Mouse (Mus musculus): Measurements from ENCODE around the gene Aff3. TPM values are rescaled to one million over a fixed set of nuclear protein-coding genes. Genes with fewer than 3 reads are reported as not detected.

Aff3 gene
- polyA plus RNA-seq, 1 experiment from 2014 or later = 6.9 TPM

DNA sequence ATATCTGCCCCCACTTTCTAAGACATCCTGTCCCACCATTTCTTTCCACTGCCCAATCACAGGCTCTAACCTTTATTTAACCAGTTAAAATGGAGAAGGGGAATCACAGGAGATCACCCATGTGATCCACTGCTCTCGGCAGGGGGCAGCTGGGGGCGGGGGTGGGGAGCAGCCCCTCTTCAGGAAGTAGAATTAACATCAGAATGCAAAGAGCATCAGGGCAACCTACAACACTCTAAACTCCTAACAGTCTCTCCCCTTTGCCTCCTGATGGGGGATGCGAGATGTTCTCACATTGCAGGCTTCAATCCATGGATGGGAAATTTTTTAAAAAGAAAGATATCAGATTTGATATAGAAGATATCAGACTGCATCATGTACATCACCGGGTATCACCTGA lies 42.9 kb downstream of the Aff3 start:
- Histone ChIP-seq H3K27ac (no peak overlapping the region), H3K4me1 (peaks cover 21% of the 10 kb centered on the region), H3K9me3 (no peaks in the 10 kb centered on the region), H3K27me3 (ENCODE audit: insufficient read depth, poor library complexity, severe bottlenecking) (peaks cover 8% of the 10 kb centered on the region; the same call in 1 of the 2 replicates), H3K4me3 (no peak overlapping the region), H3K36me3 (peaks cover 6% of the 10 kb centered on the region; the same call in 1 of the 2 replicates)
- WGBS = 41% methylated on average over 4 of the region's 4 CpGs
- no peak for DNase-seq (ENCODE audit: low spot score)

DNA sequence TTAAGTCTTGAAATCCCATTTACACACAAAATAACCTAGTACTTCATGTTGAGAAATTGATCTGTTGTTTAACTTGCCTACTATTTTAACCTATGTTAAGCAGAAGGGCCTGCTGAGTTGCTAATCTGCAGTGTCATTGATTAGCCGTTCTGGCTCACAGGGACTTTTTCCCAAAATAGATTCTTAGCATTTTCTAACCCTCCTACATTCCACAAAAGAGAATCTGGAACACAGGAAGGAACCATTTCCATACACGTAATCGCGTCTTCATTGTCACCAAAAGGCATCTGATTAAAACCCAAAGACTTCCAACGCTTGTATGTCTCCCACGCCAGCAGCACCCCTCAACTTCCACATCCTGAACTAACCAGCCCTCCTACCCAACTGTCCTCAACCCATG lies 44.4 kb downstream of the Aff3 start:
- no peaks in the 10 kb centered on the region for H3K27me3 ChIP-seq (ENCODE audit: insufficient read depth, poor library complexity, severe bottlenecking)
- no peak overlapping the region for H3K27ac ChIP-seq
- no peak overlapping the region for H3K4me3 ChIP-seq
- peaks cover 6% of the 10 kb centered on the region; the same call in 1 of the 2 replicates for H3K36me3 ChIP-seq
- 58% methylated on average over 6 of the region's 6 CpGs for WGBS
- peaks cover 16% of the 10 kb centered on the region; the same call in 1 of the 2 replicates for H3K4me1 ChIP-seq
- H3K9me3 ChIP-seq = no peaks in the 10 kb centered on the region
- no peak for DNase-seq (ENCODE audit: low spot score)

DNA sequence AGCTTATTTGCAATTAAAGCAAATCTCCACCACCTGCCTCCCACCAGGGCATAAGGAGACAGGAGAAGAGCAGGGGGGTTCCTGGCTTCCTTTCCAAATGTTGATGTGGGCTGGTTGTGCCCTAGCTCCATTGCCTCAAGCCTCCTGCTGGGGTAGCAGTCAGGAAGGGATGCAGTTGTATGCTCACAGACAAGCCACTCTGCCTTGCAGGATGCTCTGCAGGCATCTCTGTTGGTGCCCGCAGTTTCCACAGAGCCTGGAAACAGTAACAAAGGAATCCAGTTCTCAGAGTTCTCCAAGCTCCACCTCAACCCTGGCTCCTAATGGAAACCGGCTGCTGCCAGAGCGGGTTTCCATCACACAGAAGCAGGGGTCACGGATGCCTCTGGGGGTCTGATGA lies 58.0 kb downstream of the Aff3 start:
- H3K27ac ChIP-seq = 0 out of 2 replicates have a peak overlapping the region, but pooled peaks have one; percentile 52
- no peak overlapping the region for H3K4me3 ChIP-seq
- no peaks in the 10 kb centered on the region for H3K36me3 ChIP-seq
- peaks cover 11% of the 10 kb centered on the region; the same call in 1 of the 2 replicates for H3K4me1 ChIP-seq
- no peaks in the 10 kb centered on the region for H3K27me3 ChIP-seq (ENCODE audit: insufficient read depth, poor library complexity, severe bottlenecking)
- H3K9me3 ChIP-seq = no peaks in the 10 kb centered on the region
- 47% methylated on average over 4 of the region's 4 CpGs for WGBS
- no peak for DNase-seq (ENCODE audit: low spot score)

DNA sequence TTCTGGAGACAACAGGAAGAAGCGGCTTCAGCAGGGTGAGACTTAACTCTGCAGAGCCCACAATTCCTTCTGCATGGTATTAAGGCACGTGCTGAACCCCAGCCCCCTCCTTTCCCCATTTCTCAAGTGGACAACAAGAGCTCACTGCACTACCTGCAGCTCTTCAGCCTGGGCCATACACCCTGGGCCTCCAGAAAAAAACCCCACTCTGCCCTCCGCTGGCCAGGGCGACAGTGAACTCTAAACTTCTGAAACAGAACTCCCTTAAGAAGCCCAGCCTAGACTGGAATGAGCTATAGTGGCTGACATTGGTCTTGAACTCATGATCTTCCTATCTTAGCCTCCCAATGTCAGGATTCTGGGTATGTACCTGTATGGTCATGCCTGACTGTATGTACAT lies 59.3 kb downstream of the Aff3 start:
- 81% methylated on average over 4 of the region's 4 CpGs for WGBS
- no peak for DNase-seq (ENCODE audit: low spot score)
- no peaks in the 10 kb centered on the region for H3K27me3 ChIP-seq (ENCODE audit: insufficient read depth, poor library complexity, severe bottlenecking)
- H3K9me3 ChIP-seq = no peaks in the 10 kb centered on the region
- H3K36me3 ChIP-seq = no peaks in the 10 kb centered on the region
- H3K27ac ChIP-seq = no peak overlapping the region
- H3K4me1 ChIP-seq = peaks cover 23% of the 10 kb centered on the region; the same call in 1 of the 2 replicates
- no peak overlapping the region for H3K4me3 ChIP-seq

GRCm38 (mm10) chr1:38604611-38605010 lies 60.1 kb downstream of the Aff3 start:
- peaks cover 30% of the 10 kb centered on the region; the same call in 1 of the 2 replicates for H3K4me1 ChIP-seq
- no peak for DNase-seq (ENCODE audit: low spot score)
- H3K4me3 ChIP-seq = no peak overlapping the region
- WGBS = 79% methylated on average over 7 of the region's 7 CpGs
- H3K36me3 ChIP-seq = no peaks in the 10 kb centered on the region
- H3K27me3 ChIP-seq (ENCODE audit: insufficient read depth, poor library complexity, severe bottlenecking) = no peaks in the 10 kb centered on the region
- H3K27ac ChIP-seq = no peak overlapping the region
- H3K9me3 ChIP-seq = no peaks in the 10 kb centered on the region

- Histone ChIP-seq H3K27me3 (ENCODE audit: insufficient read depth, poor library complexity, severe bottlenecking) (no peaks in the 10 kb centered on the region), H3K4me3 (no peak overlapping the region), H3K36me3 (no peaks in the 10 kb centered on the region), H3K27ac (no peak overlapping the region), H3K9me3 (no peaks in the 10 kb centered on the region), H3K4me1 (peaks cover 28% of the 10 kb centered on the region; the same call in 1 of the 2 replicates)
- 69% methylated on average over 11 of the region's 11 CpGs for WGBS
- DNase-seq (ENCODE audit: low spot score) = no peak
Observed at GRCm38 (mm10) chr1:38601802-38602508, 62.8 kb downstream of the Aff3 start.

DNA sequence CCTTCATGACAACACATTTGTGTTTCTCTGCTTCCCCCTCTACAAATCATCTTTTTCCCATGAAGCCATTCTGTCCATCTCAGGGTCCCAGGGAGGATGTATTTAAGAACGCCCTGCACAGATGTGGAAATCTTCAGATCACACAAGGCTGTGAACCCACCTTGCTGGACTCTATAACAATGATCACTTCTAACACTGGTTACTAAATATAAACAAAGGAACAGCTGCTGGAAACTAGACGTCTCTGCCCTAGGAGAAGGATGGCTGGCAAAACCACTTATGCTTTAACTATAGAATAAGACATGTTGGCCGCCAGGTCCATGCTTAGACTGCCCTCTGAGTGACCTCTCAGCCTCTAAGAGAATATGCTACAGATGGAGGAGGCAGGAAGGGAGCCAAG lies 69.4 kb downstream of the Aff3 start:
- Histone ChIP-seq H3K4me1 (peaks cover 45% of the 10 kb centered on the region), H3K27ac (0 out of 2 replicates have a peak overlapping the region, but pooled peaks have one; percentile 30), H3K4me3 (no peak overlapping the region), H3K36me3 (no peaks in the 10 kb centered on the region), H3K9me3 (no peaks in the 10 kb centered on the region), H3K27me3 (ENCODE audit: insufficient read depth, poor library complexity, severe bottlenecking) (no peaks in the 10 kb centered on the region)
- no peak for DNase-seq (ENCODE audit: low spot score)
- WGBS = 49% methylated on average over 3 of the region's 3 CpGs

GRCm38 (mm10) chr1:38594766-38595165 lies 70.0 kb downstream of the Aff3 start:
- Histone ChIP-seq H3K4me1 (peaks cover 40% of the 10 kb centered on the region), H3K36me3 (no peaks in the 10 kb centered on the region), H3K27me3 (ENCODE audit: insufficient read depth, poor library complexity, severe bottlenecking) (no peaks in the 10 kb centered on the region), H3K9me3 (no peaks in the 10 kb centered on the region), H3K27ac (0 out of 2 replicates have a peak overlapping the region, but pooled peaks have one; percentile 30), H3K4me3 (no peak overlapping the region)
- DNase-seq (ENCODE audit: low spot score) = no peak
- WGBS = 69% methylated on average over 5 of the region's 5 CpGs

DNA sequence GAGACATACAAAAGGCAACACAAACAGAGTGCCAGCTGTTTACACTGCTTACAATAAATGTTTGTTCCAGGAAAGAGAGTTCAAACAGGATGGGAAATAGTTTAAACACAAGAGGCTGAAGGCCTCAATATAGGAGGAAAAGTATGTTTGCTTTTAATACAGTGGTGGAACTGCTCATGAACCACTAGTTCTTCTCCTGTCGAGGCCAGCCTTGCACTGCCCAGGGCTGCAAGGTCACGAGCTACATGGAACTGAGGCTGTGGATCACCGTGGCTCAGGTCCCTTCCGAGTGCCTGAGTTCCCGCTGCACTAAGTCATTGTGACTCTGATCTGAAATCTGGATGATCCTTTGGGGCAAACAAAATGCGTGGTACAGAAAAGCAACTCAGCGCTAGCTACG lies 73.6 kb downstream of the Aff3 start:
- H3K27me3 ChIP-seq (ENCODE audit: insufficient read depth, poor library complexity, severe bottlenecking) = no peaks in the 10 kb centered on the region
- H3K27ac ChIP-seq = no peak overlapping the region
- H3K4me3 ChIP-seq = no peak overlapping the region
- WGBS = 68% methylated on average over 8 of the region's 8 CpGs
- no peaks in the 10 kb centered on the region for H3K9me3 ChIP-seq
- peaks cover 40% of the 10 kb centered on the region for H3K4me1 ChIP-seq
- H3K36me3 ChIP-seq = peaks cover 3% of the 10 kb centered on the region; the same call in 1 of the 2 replicates
- DNase-seq (ENCODE audit: low spot score) = no peak

DNA sequence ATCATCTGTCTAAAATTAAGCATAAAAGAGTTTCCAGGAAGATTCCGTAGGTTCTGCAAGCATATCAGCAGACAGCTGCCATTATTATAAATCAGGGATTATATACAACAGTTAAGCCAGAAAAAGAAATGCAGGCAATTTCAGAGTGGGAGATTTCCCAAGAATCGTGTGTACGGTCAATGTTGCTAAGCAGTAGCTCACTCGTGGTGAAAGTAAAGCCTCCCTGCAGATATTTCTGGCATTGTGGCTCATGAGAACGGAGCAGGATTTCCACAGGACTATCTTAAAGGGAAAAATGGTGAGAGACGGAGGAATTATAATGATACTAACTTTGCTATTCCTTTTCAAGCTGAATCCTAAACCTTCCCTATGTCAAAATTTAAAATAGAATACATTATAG lies 76.0 kb downstream of the Aff3 start:
- Histone ChIP-seq H3K36me3 (peaks cover 3% of the 10 kb centered on the region; the same call in 1 of the 2 replicates), H3K4me3 (no peak overlapping the region), H3K4me1 (peaks cover 20% of the 10 kb centered on the region), H3K27ac (no peak overlapping the region), H3K27me3 (ENCODE audit: insufficient read depth, poor library complexity, severe bottlenecking) (no peaks in the 10 kb centered on the region), H3K9me3 (no peaks in the 10 kb centered on the region)
- 77% methylated on average over 6 of the region's 6 CpGs for WGBS
- DNase-seq (ENCODE audit: low spot score) = no peak

- H3K27me3 ChIP-seq (ENCODE audit: insufficient read depth, poor library complexity, severe bottlenecking) = no peaks in the 10 kb centered on the region
- H3K4me3 ChIP-seq = no peak overlapping the region
- WGBS = 73% methylated on average over 9 of the region's 9 CpGs
- peak overlapping the region; percentile 13; the same call in 1 of the 2 replicates for H3K27ac ChIP-seq
- peaks cover 3% of the 10 kb centered on the region; the same call in 1 of the 2 replicates for H3K36me3 ChIP-seq
- peaks cover 17% of the 10 kb centered on the region for H3K4me1 ChIP-seq
- no peak for DNase-seq (ENCODE audit: low spot score)
- H3K9me3 ChIP-seq = no peaks in the 10 kb centered on the region
Observed at GRCm38 (mm10) chr1:38582328-38582727, 82.4 kb downstream of the Aff3 start.

DNA sequence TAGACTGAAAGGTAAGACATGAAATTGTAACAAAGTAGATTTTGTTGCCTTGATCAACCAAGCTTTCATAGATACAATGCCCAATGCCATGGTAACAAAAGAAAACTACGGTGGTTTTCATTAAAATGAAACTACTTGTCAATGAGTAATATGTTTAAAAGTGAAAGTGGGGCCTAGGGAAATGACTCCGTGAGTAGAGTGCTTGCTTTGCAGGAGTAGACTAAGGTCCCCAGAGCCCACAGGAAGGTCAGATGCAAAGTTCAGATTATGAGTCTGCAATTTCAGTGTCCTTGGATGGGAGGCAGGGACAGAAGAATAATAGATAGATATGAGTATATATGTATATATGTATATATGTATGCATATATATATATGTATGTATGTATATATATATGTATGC lies 84.2 kb downstream of the Aff3 start:
- DNase-seq (ENCODE audit: low spot score) = no peak
- Histone ChIP-seq H3K27ac (no peak overlapping the region), H3K4me1 (peaks cover 21% of the 10 kb centered on the region), H3K4me3 (no peak overlapping the region), H3K36me3 (no peaks in the 10 kb centered on the region), H3K9me3 (no peaks in the 10 kb centered on the region), H3K27me3 (ENCODE audit: insufficient read depth, poor library complexity, severe bottlenecking) (no peaks in the 10 kb centered on the region)
- 87% methylated on average over 2 of the region's 2 CpGs for WGBS

- no peaks in the 10 kb centered on the region for H3K36me3 ChIP-seq
- DNase-seq (ENCODE audit: low spot score) = no peak
- H3K27ac ChIP-seq = no peak overlapping the region
- H3K27me3 ChIP-seq (ENCODE audit: insufficient read depth, poor library complexity, severe bottlenecking) = no peaks in the 10 kb centered on the region
- no peaks in the 10 kb centered on the region for H3K9me3 ChIP-seq
- H3K4me1 ChIP-seq = peaks cover 21% of the 10 kb centered on the region
- WGBS = 61% methylated on average over 5 of the region's 5 CpGs
- H3K4me3 ChIP-seq = no peak overlapping the region
Observed at GRCm38 (mm10) chr1:38578339-38578738, 86.4 kb downstream of the Aff3 start.

All from heart, embryonic 10.5 days (tissue).